Mouse (Mus musculus): Measurements from ENCODE around the gene Tfip11.

Tfip11 gene

DNA sequence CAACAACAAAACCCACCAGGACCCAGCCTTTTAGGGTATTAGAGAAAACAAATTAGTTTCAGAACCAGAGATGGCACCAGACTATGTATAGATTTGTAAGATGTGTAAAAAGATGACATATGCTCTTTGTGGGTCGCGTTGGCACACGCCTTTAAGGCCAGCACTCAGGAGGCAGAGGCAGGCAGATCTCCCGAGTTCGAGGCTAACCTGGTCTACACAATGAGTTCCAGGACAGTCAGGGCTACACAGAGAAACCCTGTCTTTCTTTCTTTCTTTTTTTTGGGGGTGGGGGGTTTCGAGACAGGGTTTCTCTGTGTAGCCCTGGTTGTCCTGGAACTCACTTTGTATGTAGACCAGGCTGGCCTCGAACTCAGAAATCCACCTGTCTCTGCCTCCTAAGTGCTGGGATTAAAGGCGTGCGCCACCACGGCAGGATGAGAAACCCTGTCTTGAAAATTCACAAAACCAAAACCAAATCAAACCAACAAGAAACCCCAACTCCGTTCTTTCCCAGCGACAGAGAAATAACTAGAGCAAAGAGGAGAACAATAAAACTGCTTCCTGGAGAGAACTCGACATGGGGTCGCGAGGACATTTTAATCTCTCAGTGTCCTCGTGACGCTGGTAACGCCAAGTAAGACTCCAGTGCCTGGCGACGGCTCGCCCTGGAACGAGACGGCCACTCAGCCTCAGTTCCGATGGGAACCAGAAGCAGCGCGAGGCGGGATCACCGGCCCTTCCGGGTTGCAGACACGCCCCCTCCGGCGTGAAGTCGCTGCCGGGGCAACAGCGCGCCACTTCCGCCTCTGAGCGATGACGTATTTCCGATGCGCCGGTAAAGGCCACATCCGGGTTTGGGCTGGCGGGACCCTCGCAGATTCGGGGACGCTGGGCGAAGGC lies at the start of gene Tfip11:
Gene Tfip11, plus strand, starts transcription at position 813 of the 900 bp plus-strand sequence.
- peak; percentile 96 for DNase-seq (ENCODE audit: low spot score)

GRCm38 (mm10) chr5:112276907-112277348 lies 49.2 kb upstream of the Tfip11 start:
- no peak for DNase-seq (ENCODE audit: low spot score)

DNA sequence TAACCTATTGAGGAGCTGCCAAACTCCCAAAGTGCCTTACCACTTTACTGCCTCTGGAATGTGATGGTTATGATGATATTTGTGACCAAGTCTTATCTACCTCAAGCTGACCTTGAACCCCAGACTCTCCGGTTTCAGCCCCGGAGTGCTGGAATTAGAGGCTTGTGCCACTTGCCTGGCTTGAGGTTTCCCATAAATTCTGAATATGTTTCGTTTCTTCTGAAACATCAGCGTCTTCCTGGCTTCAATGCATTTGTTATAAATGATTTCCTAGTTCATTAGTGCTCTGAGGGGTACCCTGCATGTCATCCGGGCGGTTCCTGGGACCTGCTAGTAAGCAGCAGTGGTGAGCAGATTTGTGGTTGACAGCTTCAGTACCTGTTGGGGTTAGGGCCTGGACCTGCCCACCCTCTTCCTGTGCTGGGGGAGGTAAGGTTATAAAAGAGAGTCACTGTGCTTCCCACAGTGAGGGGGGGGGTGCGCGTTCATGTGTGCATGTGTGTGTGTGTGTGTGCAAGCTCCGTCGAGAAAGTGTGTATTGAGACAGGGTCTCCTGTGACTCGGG lies 48.2 kb upstream of the Tfip11 start:
- no peak for DNase-seq (ENCODE audit: low spot score)

- no peak for DNase-seq (ENCODE audit: low spot score)
Observed at GRCm38 (mm10) chr5:112279181-112280021, 46.8 kb upstream of the Tfip11 start.

DNA sequence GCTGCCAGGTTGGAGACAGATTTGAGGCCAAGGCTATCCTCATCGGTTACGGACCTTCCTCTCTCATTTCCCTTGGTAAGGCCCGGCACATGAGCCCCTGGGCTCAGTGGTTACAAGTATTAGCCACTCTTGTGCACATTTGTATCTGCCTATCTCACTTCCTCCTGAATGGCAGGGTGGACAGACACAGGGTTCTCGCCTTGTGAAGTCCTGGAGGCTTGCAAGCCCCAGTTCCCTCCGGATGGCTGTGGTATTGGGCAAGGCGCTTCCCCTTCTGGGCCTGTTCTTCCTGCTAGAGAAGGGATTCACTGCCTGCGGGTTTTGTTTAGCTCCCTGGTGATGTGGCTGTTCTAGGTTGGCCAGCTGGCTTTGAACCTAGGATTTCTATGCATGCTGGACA lies 46.0 kb upstream of the Tfip11 start:
- no peak for DNase-seq (ENCODE audit: low spot score)

- DNase-seq (ENCODE audit: low spot score) = no peak
Observed at GRCm38 (mm10) chr5:112280863-112281660, 45.1 kb upstream of the Tfip11 start.

- DNase-seq (ENCODE audit: low spot score) = no peak
Observed at GRCm38 (mm10) chr5:112281676-112282075, 44.5 kb upstream of the Tfip11 start.

DNA sequence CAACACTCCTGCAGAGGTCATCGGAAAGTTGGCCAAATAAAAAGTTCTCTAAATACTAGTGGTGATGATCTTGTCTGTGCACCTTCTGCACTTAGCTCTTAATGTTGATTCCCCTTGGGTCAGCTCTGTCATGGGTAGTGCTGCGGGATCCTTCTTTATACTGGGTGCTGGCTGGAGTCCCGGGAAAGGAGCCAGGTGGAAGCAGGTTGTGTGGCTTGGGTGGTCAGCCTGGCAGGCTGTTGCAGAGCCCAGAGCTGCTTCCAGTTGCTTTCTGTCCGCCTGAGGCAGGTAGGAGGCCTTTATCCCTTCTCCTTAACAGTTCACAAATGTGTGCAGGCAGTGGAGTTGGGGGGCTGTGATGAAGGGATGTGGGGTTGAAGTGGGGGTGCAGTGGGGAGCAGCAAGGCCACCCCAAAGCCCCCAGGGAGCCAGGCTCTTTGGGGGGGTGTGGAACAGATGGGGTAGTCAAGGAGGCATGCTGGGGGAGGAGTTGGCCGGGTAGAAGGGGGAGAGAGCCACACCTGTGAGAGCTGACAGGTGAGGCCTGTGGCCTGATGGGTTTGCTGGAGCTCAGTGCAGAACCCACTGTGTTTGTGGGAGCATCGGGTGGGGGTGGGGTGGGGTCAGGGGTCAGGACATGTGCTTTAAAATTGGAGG lies 43.9 kb upstream of the Tfip11 start:
- DNase-seq (ENCODE audit: low spot score) = no peak

- no peak for DNase-seq (ENCODE audit: low spot score)
Observed at GRCm38 (mm10) chr5:112282780-112283482, 43.2 kb upstream of the Tfip11 start.

DNA sequence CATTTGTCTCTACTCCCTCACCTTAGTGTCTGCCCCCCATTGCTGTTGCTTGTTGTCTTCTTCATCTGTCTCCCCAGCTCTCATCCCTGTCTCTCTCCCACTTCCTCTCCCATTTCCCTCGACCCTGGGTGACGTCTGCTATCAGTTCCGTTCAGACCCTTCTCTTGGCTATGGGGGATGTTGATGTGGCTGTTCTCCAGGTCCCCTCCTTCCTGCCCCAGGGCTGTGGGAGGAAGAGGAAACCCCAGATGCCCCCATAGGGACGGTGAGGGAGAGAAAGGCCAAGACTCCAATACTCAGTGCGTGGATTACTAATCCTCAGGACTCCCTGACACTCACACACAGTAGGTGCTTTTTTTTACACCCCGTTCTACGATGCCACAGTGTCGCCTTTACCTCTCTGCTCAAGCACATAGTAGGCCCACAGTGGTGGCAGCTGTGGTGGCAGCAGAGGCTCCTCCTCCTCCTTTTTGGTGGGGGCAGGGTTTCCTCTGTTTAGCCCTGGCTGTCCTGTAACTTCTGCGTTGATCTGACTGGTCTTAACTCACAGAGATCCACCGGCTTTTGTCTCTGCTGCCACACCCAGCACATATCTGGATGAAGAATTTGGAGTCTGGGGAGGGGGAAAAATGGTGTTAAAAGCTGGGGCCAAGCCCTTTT lies 42.5 kb upstream of the Tfip11 start:
- no peak for DNase-seq (ENCODE audit: low spot score)

GRCm38 (mm10) chr5:112284203-112284582 lies 42.0 kb upstream of the Tfip11 start:
- no peak for DNase-seq (ENCODE audit: low spot score)

DNA sequence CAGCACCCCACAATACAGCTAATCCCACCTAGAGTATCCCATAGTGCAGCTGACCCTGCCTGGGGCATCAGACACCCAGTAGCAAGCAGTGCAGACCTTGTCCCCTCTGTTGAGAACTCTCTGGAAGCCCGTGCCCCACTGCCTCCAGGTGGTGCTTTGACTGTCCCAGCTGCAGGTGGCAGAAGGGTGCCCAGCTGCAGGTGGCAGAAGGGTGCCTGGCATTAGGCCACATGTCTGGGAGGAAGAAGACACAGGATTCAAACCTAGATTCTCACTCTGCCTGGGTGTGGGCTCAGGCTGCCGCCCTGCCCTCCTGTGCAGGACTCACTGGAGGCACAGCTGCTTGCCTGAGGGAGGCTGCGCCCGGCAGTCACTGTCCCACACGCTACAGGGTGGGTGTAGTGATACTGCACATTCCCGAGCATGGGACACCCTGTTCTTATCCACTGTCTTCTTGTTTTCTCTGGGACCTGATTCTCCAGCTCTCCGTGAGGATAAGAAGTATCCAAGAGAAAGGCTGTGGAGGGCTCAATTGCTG lies 40.5 kb upstream of the Tfip11 start:
- no peak for DNase-seq (ENCODE audit: low spot score)

GRCm38 (mm10) chr5:112286608-112286983 lies 39.6 kb upstream of the Tfip11 start:
- DNase-seq (ENCODE audit: low spot score) = no peak

DNA sequence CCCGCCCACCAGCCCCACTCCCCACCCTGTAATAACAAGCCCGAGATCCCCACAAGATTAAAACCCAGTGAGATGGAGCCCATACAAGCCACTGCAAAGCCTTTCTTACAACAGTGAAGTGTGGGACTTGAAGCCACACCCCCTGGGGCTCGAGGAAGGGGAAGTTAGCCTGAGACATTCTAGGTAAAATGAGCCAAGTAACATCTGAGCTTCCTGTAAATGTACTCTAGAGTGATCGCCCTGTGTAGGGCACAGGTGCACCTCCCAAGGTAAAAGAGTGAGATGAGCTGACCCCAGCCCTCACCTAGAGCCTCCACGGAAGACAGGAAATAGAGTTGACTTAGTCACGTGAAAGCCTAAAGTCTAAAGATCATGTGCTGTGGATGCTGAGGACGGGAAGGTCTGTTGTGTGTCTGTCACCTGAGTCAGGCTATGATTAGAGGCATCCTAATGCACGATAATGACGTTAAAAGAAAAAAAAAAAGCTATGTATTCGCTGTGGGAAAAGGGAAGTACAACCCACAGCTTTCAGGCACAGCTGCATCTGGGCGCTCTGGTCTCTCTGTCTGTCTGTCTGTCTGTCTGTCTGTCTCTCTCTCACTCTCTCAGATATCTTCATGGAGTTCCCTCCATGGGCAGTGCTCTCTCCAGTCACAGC lies 39.0 kb upstream of the Tfip11 start:
- no peak for DNase-seq (ENCODE audit: low spot score)

DNA sequence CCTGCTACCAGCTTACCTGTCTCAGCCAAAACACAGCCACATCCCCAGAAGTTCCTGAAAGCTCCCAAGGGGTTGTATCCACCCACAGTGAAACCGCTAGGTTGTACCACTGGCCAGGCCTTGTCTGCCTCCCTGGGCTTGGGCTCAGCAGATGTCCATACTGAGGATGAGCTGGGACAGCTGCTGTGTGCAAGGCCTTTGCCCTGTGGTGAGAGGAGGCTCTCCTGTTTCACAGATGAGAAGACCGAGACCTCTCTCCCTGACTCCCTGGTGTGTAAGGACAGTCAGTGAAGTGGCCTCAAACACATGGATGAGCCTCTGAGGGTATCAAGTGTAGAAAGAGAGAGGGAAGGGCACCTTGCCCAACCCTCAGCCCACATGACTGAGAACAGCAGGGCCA lies 38.5 kb upstream of the Tfip11 start:
- DNase-seq (ENCODE audit: low spot score) = no peak

GRCm38 (mm10) chr5:112288193-112289141 lies 37.7 kb upstream of the Tfip11 start:
- DNase-seq (ENCODE audit: low spot score) = no peak

- DNase-seq (ENCODE audit: low spot score) = no peak
Observed at GRCm38 (mm10) chr5:112289236-112289635, 36.9 kb upstream of the Tfip11 start.
